ENCODE assay signal across 8 mouse cellular contexts in genomic region chr3:107579466-107579865, GRCm38 (mm10). TPM values are rescaled to one million over a fixed set of nuclear protein-coding genes. Genes with fewer than 3 reads are reported as not detected.
DNase-seq lines count a peak whose midpoint lies in the region; ATAC-seq and TF ChIP-seq lines count a peak whose summit lies in the region.

No protein-coding gene starts in this region.

- no peak overlapping the region for H3K9ac ChIP-seq in liver, adult 2 months (ENCODE audit: low read depth, low read length)
- H3K9ac ChIP-seq in liver, embryonic 11.5 days (ENCODE audit: low read depth, low read length): no peak overlapping the region
- H3K9ac ChIP-seq in midbrain, embryonic 13.5 days (replicated peaks): no peak overlapping the region

- H3K79me2 ChIP-seq in liver, adult 2 months (ENCODE audit: control insufficient read depth, insufficient read depth, low read length): no peaks in the 10 kb centered on the region

- TF ChIP-seq POLR2A in liver, adult 2 months (IDR thresholded peaks at IDR 0.05; ENCODE audit: extremely low read depth, insufficient read depth, low read length): no peak

- H3K9me3 ChIP-seq in liver, embryonic 11.5 days (ENCODE audit: control insufficient read depth, low read length): no peaks in the 10 kb centered on the region
- H3K9me3 ChIP-seq in midbrain, embryonic 13.5 days: no peaks in the 10 kb centered on the region

- H3K4me1 ChIP-seq in liver, adult 2 months (ENCODE audit: control insufficient read depth, insufficient read depth, low read length): no peaks in the 10 kb centered on the region
- peaks cover 18% of the 10 kb centered on the region for H3K4me1 ChIP-seq in liver, embryonic 11.5 days (replicated peaks; ENCODE audit: control insufficient read depth, insufficient read depth, low read length)
- peaks cover 10% of the 10 kb centered on the region for H3K4me1 ChIP-seq in midbrain, embryonic 13.5 days (replicated peaks)

- H3K27me3 ChIP-seq in liver, adult 2 months (ENCODE audit: control insufficient read depth, insufficient read depth, low read length): peaks cover 19% of the 10 kb centered on the region
- H3K27me3 ChIP-seq in liver, embryonic 11.5 days (replicated peaks; ENCODE audit: control insufficient read depth, insufficient read depth, low read length): peaks cover 59% of the 10 kb centered on the region
- peaks cover 69% of the 10 kb centered on the region for H3K27me3 ChIP-seq in midbrain, embryonic 13.5 days

- peak; percentile 28 for DNase-seq in liver, adult 2 months (ENCODE audit: extremely low read depth, low read depth, low spot score)
- DNase-seq in liver, embryonic 11.5 days (ENCODE audit: low spot score): no peak
- peak; percentile 40 for DNase-seq in Muller cell, postnatal 12 days (ENCODE audit: inconsistent ontology term)
- peak; percentile 37 for DNase-seq in cerebellum, adult 11-12 months
- peak; percentile 36 to 92 for DNase-seq in frontal cortex, adult 2 months (ENCODE audit: extremely low spot score in 1 of 2, low spot score in 1 of 2)
- peak; percentile 37 for DNase-seq in left cerebral cortex, adult 11 months (ENCODE audit: low spot score)

- no peak for ATAC-seq in liver, embryonic 11.5 days (replicated peaks; ENCODE audit: low FRiP score)
- peak; percentile 55 for ATAC-seq in midbrain, embryonic 13.5 days
- no peak for ATAC-seq in activated CD4-positive, CD25-positive, alpha-beta regulatory T cell, adult 4 months

- H3K36me3 ChIP-seq in liver, adult 2 months (ENCODE audit: control insufficient read depth, insufficient read depth, low read length): no peaks in the 10 kb centered on the region
- no peaks in the 10 kb centered on the region for H3K36me3 ChIP-seq in liver, embryonic 11.5 days (ENCODE audit: control insufficient read depth, insufficient read depth, low read length)
- no peaks in the 10 kb centered on the region for H3K36me3 ChIP-seq in midbrain, embryonic 13.5 days

- no peak overlapping the region for H3K27ac ChIP-seq in liver, adult 2 months (replicated peaks; ENCODE audit: insufficient read depth, low read depth, low read length)
- H3K27ac ChIP-seq in liver, embryonic 11.5 days (ENCODE audit: low read depth, low read length): no peak overlapping the region
- no peak overlapping the region for H3K27ac ChIP-seq in midbrain, embryonic 13.5 days

- H3K4me3 ChIP-seq in liver, adult 2 months (ENCODE audit: insufficient read depth, low read depth, low read length): no peak overlapping the region
- no peak overlapping the region for H3K4me3 ChIP-seq in liver, embryonic 11.5 days (ENCODE audit: low read depth, low read length)
- H3K4me3 ChIP-seq in midbrain, embryonic 13.5 days (replicated peaks): no peak overlapping the region

- H3K4me2 ChIP-seq in liver, embryonic 11.5 days: no peak overlapping the region
- no peak overlapping the region for H3K4me2 ChIP-seq in midbrain, embryonic 13.5 days (replicated peaks)

- WGBS in liver, adult 2 months: 12% methylated on average over 4 of the region's 4 CpGs
- WGBS in liver, embryonic 11.5 days: 2% methylated on average over 4 of the region's 4 CpGs
- WGBS in midbrain, embryonic 13.5 days: 6% methylated on average over 4 of the region's 4 CpGs

- peak; percentile 51; the same call in 1 of the 2 replicates for TF ChIP-seq CTCF in liver, adult 2 months (IDR thresholded peaks at IDR 0.05; ENCODE audit: low read depth, low read length)

RNA-seq across cellular contexts. Expression of gene Alx3, which starts 15.4 kb away (rescaled TPM):
- not detected in 2 replicates for total RNA-seq in liver, adult 2 months (2014; rRNA removed)
- not detected in 2 replicates for polyA plus RNA-seq in liver, adult 2 months (2012; rRNA removed)
- polyA plus RNA-seq in liver, embryonic 11.5 days (2014; fragmentation: Nextera tagmentation; extraction: Ambion mirVana): 5.6 and 5.8 TPM in 2 replicates
- polyA plus RNA-seq in frontal cortex, adult 2 months (2012; rRNA removed): 8.1 and 8.6 TPM in 2 replicates
- polyA plus RNA-seq in midbrain, embryonic 13.5 days (2015; fragmentation: Nextera tagmentation; extraction: Ambion mirVana): 0.49 and 1.2 TPM in 2 replicates
- polyA plus RNA-seq in activated CD4-positive, CD25-positive, alpha-beta regulatory T cell, adult 4 months (2017; shearing (Covaris generic)): not detected

RNA-seq across cellular contexts. Expression of gene Ubl4b, which starts 24.6 kb away (rescaled TPM):
- total RNA-seq in liver, adult 2 months (2014; rRNA removed): not detected in 2 replicates
- polyA plus RNA-seq in liver, adult 2 months (2012; rRNA removed): not detected in 2 replicates
- not detected in 2 replicates for polyA plus RNA-seq in liver, embryonic 11.5 days (2014; fragmentation: Nextera tagmentation; extraction: Ambion mirVana)
- polyA plus RNA-seq in frontal cortex, adult 2 months (2012; rRNA removed): 0.13 and 0.26 TPM in 2 replicates
- not detected in 2 replicates for polyA plus RNA-seq in midbrain, embryonic 13.5 days (2015; fragmentation: Nextera tagmentation; extraction: Ambion mirVana)
- not detected for polyA plus RNA-seq in activated CD4-positive, CD25-positive, alpha-beta regulatory T cell, adult 4 months (2017; shearing (Covaris generic))

RNA-seq across cellular contexts. Expression of gene Gm10961, which starts 51.7 kb away (rescaled TPM):
- total RNA-seq in liver, adult 2 months (2014; rRNA removed): not detected in 2 replicates
- not detected in 2 replicates for polyA plus RNA-seq in liver, adult 2 months (2012; rRNA removed)
- not detected in 2 replicates for polyA plus RNA-seq in liver, embryonic 11.5 days (2014; fragmentation: Nextera tagmentation; extraction: Ambion mirVana)
- polyA plus RNA-seq in frontal cortex, adult 2 months (2012; rRNA removed): not detected in 2 replicates
- polyA plus RNA-seq in midbrain, embryonic 13.5 days (2015; fragmentation: Nextera tagmentation; extraction: Ambion mirVana): not detected in 2 replicates
- polyA plus RNA-seq in activated CD4-positive, CD25-positive, alpha-beta regulatory T cell, adult 4 months (2017; shearing (Covaris generic)): not detected

RNA-seq across cellular contexts. Expression of gene Strip1, which starts 52.0 kb away (rescaled TPM):
- total RNA-seq in liver, adult 2 months (2014; rRNA removed): 6.0 and 7.7 TPM in 2 replicates
- 17.7 and 23.8 TPM in 2 replicates for polyA plus RNA-seq in liver, adult 2 months (2012; rRNA removed)
- 29.3 and 32.4 TPM in 2 replicates for polyA plus RNA-seq in liver, embryonic 11.5 days (2014; fragmentation: Nextera tagmentation; extraction: Ambion mirVana)
- 74.4 and 79.2 TPM in 2 replicates for polyA plus RNA-seq in frontal cortex, adult 2 months (2012; rRNA removed)
- polyA plus RNA-seq in midbrain, embryonic 13.5 days (2015; fragmentation: Nextera tagmentation; extraction: Ambion mirVana): 152 and 156 TPM in 2 replicates
- 10 to 100 TPM; 14.6 to 17.9 TPM for polyA plus RNA-seq in activated CD4-positive, CD25-positive, alpha-beta regulatory T cell, adult 4 months (2017; shearing (Covaris generic))
